Mouse (Mus musculus) liver, embryonic 12.5 days (tissue): ENCODE data around the gene Pcdh10. TPM values are rescaled to one million over a fixed set of nuclear protein-coding genes. Genes with fewer than 3 reads are reported as not detected.

Source experiments
- ATAC-seq: fragments of 200-750 bp; cut with Nextera tagmentation; 2 replicates; pipeline ENCODE4 v1.8.0; 2017; ENCODE audit warnings: moderate number of reproducible peaks, mild to moderate bottlenecking, moderate library complexity
- H3K27ac ChIP-seq: fragments of 300-500 bp; sonication (generic); 2 replicates; pipeline ENCODE4 v1.5.1; 2016; ENCODE audit warnings: mild to moderate bottlenecking
- H3K27me3 ChIP-seq: fragments of 300-500 bp; sonication (generic); replicated peaks from 2 replicates; pipeline ENCODE4 v1.6.1; 2016; ENCODE audit warnings: mild to moderate bottlenecking, moderate library complexity
- H3K36me3 ChIP-seq: fragments of 300-500 bp; sonication (generic); 2 replicates; pipeline ENCODE4 v1.6.1; 2016; ENCODE audit warnings: mild to moderate bottlenecking, moderate library complexity
- H3K4me1 ChIP-seq: fragments of 300-500 bp; sonication (generic); 2 replicates; pipeline ENCODE4 v1.6.1; 2016
- H3K4me2 ChIP-seq: fragments of 300-500 bp; sonication (generic); 2 replicates; pipeline ENCODE4 v1.6.1; 2016; ENCODE audit warnings: mild to moderate bottlenecking, moderate library complexity
- H3K4me3 ChIP-seq: fragments of 300-500 bp; sonication (generic); 2 replicates; pipeline ENCODE4 v1.5.1; 2016; ENCODE audit warnings: mild to moderate bottlenecking, moderate library complexity
- H3K9ac ChIP-seq: fragments of 300-500 bp; sonication (generic); 2 replicates; pipeline ENCODE4 v1.6.1; 2016; ENCODE audit warnings: mild to moderate bottlenecking, moderate library complexity
- H3K9me3 ChIP-seq: fragments of 300-500 bp; sonication (generic); replicated peaks from 2 replicates; pipeline ENCODE4 v1.6.1; 2016; ENCODE audit warnings: mild to moderate bottlenecking, moderate library complexity
- WGBS: fragments of 180-500 bp; shearing (Covaris S2); methylation state at CpG from one replicate; pipeline ENCODE4 v1.1.7; 2016; ENCODE audit not compliant: insufficient replicate concordance; 5-methylcytosine and 5-hydroxymethylcytosine counted together
- polyA plus RNA-seq: library from polyadenylated mRNA; unstranded; fragments of >200 nt; fragmentation: Nextera tagmentation; extraction: Ambion mirVana; gene quantifications from 2 replicates; pipeline ENCODE4 v1.2.1, GENCODE M21; 2016

Pcdh10 gene
- polyA plus RNA-seq, 1 experiment from 2014 or later = 0.14 TPM

DNA sequence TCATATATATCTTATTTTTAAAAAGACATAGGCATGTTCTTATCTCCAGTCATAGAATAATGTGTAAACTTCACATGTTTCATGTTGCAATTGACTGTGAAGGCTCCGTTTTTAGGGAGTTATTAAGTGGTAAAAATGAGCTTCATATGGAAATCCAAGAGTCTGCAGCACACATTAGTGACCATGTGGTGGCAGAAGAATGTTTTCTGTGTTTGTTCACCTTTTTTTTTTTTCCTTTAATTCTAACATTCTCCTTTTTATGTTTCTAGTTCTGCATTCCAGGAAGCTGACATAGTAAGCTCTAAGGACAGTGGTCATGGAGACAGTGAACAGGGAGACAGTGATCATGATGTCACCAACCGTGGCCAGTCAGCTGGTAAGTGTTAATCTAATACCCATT is 5.6 kb downstream of the Pcdh10 start:
- Histone ChIP-seq H3K4me3 (no peak overlapping the region), H3K9me3 (no peaks in the 10 kb centered on the region), H3K27ac (no peak overlapping the region), H3K9ac (no peak overlapping the region), H3K4me2 (no peak overlapping the region), H3K36me3 (no peaks in the 10 kb centered on the region), H3K4me1 (0 out of 2 replicates have a peak, but pooled peaks cover 8% of the 10 kb centered on the region), H3K27me3 (peaks cover 37% of the 10 kb centered on the region)
- no peak for ATAC-seq
- WGBS = 43% methylated on average over 2 of the region's 2 CpGs

- WGBS = 64% methylated on average over 3 of the region's 3 CpGs
- H3K27ac ChIP-seq = no peak overlapping the region
These were observed 6.8 kb downstream of the Pcdh10 start for GRCm38 (mm10) chr3:45385028-45385427.

GRCm38 (mm10) chr3:45385451-45385850 is 7.3 kb downstream of the Pcdh10 start:
- ATAC-seq = no peak
- H3K4me3 ChIP-seq = no peak overlapping the region
- 0 out of 2 replicates have a peak, but pooled peaks cover 3% of the 10 kb centered on the region for H3K4me1 ChIP-seq
- whole genome bisulfite sequencing = 59% methylated on average over 2 of the region's 2 CpGs
- no peaks in the 10 kb centered on the region for H3K9me3 ChIP-seq
- no peak overlapping the region for H3K4me2 ChIP-seq
- H3K27ac ChIP-seq = no peak overlapping the region
- no peaks in the 10 kb centered on the region for H3K36me3 ChIP-seq
- H3K9ac ChIP-seq = no peak overlapping the region
- H3K27me3 ChIP-seq = peaks cover 21% of the 10 kb centered on the region

More at GRCm38 (mm10) chr3:45385028-45385427, 6.8 kb downstream of the Pcdh10 start:
- Histone ChIP-seq H3K9ac (no peak overlapping the region), H3K4me1 (0 out of 2 replicates have a peak, but pooled peaks cover 3% of the 10 kb centered on the region), H3K9me3 (no peaks in the 10 kb centered on the region), H3K36me3 (no peaks in the 10 kb centered on the region), H3K27me3 (peaks cover 25% of the 10 kb centered on the region), H3K4me3 (no peak overlapping the region), H3K4me2 (no peak overlapping the region)
- ATAC-seq = no peak

DNA sequence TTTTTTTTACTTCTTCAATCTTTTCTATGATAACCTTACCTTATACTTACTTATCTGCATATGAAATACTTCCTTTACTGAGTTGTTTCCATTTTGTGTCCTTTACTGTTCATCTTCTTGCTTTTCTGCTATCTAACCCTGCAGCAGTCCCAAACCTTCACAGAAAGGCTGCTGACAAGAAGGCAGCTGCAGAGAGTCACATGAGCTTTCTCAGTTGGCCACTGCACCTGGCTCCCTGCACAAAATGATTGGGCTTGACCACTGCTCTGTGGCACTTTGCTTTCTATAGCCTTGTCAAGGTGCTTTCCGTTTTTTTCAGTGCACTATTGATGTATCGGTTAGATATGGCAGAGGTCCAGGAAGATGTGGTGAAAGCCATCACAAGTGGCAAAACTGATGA is 8.3 kb downstream of the Pcdh10 start:
- 52% methylated on average over 2 of the region's 2 CpGs for WGBS
- H3K27ac ChIP-seq = no peak overlapping the region
- no peak overlapping the region for H3K9ac ChIP-seq
- H3K4me3 ChIP-seq = no peak overlapping the region
- peaks cover 10% of the 10 kb centered on the region for H3K27me3 ChIP-seq
- H3K4me2 ChIP-seq = no peak overlapping the region
- H3K9me3 ChIP-seq = no peaks in the 10 kb centered on the region
- ATAC-seq = no peak
- H3K36me3 ChIP-seq = no peaks in the 10 kb centered on the region
- no peaks in the 10 kb centered on the region for H3K4me1 ChIP-seq

GRCm38 (mm10) chr3:45397101-45397500 is 18.9 kb downstream of the Pcdh10 start:
- Histone ChIP-seq H3K27ac (no peak overlapping the region), H3K4me1 (no peaks in the 10 kb centered on the region), H3K4me3 (no peak overlapping the region), H3K9me3 (no peaks in the 10 kb centered on the region), H3K27me3 (no peaks in the 10 kb centered on the region), H3K9ac (no peak overlapping the region), H3K4me2 (no peak overlapping the region), H3K36me3 (no peaks in the 10 kb centered on the region)
- ATAC-seq = no peak
- WGBS = 63% methylated on average over 4 of the region's 4 CpGs

DNA sequence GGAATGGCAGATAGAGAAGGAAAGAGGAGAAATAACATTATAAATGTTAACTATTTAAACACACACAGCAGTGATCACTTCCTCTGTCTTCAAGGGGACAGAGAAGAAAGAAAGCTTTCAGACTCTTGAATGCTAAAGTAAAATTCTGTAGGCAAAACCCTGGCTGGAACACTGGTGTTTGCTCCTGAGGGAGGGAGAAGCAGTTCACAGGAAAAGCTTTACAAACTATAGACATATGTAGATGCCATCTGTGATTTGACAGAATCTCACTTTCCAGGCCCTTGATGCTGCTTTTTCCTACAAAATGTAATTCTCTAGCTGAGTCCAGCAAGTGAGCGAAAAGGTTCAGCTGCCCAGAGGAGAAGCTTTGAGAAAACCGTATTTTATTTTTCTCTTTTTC is 25.0 kb downstream of the Pcdh10 start:
- no peak overlapping the region for H3K27ac ChIP-seq
- no peak overlapping the region for H3K4me3 ChIP-seq
- no peak overlapping the region for H3K4me2 ChIP-seq
- WGBS = 88% methylated on average over 2 of the region's 2 CpGs
- H3K9me3 ChIP-seq = no peaks in the 10 kb centered on the region
- no peaks in the 10 kb centered on the region for H3K27me3 ChIP-seq
- H3K36me3 ChIP-seq = no peaks in the 10 kb centered on the region
- H3K4me1 ChIP-seq = no peaks in the 10 kb centered on the region
- no peak for ATAC-seq
- H3K9ac ChIP-seq = no peak overlapping the region

GRCm38 (mm10) chr3:45431691-45432090 is 53.5 kb downstream of the Pcdh10 start:
- WGBS = 50% methylated on average over 1 of the region's 1 CpGs

GRCm38 (mm10) chr3:45432172-45432765 is 54.1 kb downstream of the Pcdh10 start:
- H3K27ac ChIP-seq = no peak overlapping the region
- 45% methylated on average over 11 of the region's 11 CpGs for WGBS
- H3K36me3 ChIP-seq = no peaks in the 10 kb centered on the region
- no peak overlapping the region for H3K4me2 ChIP-seq
- H3K9ac ChIP-seq = no peak overlapping the region
- no peaks in the 10 kb centered on the region for H3K4me1 ChIP-seq
- H3K27me3 ChIP-seq = no peaks in the 10 kb centered on the region
- no peak for ATAC-seq
- no peak overlapping the region for H3K4me3 ChIP-seq
- no peaks in the 10 kb centered on the region for H3K9me3 ChIP-seq

More at GRCm38 (mm10) chr3:45431691-45432090, 53.5 kb downstream of the Pcdh10 start:
- H3K9ac ChIP-seq = no peak overlapping the region
- no peak overlapping the region for H3K4me3 ChIP-seq
- no peak overlapping the region for H3K4me2 ChIP-seq
- no peaks in the 10 kb centered on the region for H3K36me3 ChIP-seq
- no peaks in the 10 kb centered on the region for H3K27me3 ChIP-seq
- ATAC-seq = no peak
- no peaks in the 10 kb centered on the region for H3K4me1 ChIP-seq
- no peak overlapping the region for H3K27ac ChIP-seq
- no peaks in the 10 kb centered on the region for H3K9me3 ChIP-seq
